Mouse (Mus musculus) limb, embryonic 12.5 days (tissue): ENCODE measurements around the gene Snrnp35. TPM values are rescaled to one million over a fixed set of nuclear protein-coding genes. Genes with fewer than 3 reads are reported as not detected.
A peak's percentile ranks its signal among the peaks of the same experiment; 100 is the strongest.

ENCODE experiments used
- ATAC-seq: fragments of 200-750 bp; cut with Nextera tagmentation; 2 replicates; pipeline ENCODE4 v1.8.0; 2017; ENCODE audit warnings: low read depth, moderate TSS enrichment; ENCODE audit not compliant: insufficient number of reproducible peaks, insufficient read depth, low FRiP score, low TSS enrichment
- H3K27ac ChIP-seq: fragments of 300-500 bp; sonication (generic); 2 replicates; pipeline ENCODE4 v1.5.1; 2016; ENCODE audit warnings: mild to moderate bottlenecking, moderate library complexity
- H3K27me3 ChIP-seq: fragments of 300-500 bp; sonication (generic); 2 replicates; pipeline ENCODE4 v1.6.1; 2016; ENCODE audit warnings: mild to moderate bottlenecking, moderate library complexity
- H3K36me3 ChIP-seq: fragments of 300-500 bp; sonication (generic); 2 replicates; pipeline ENCODE4 v1.6.1; 2016; ENCODE audit warnings: mild to moderate bottlenecking, moderate library complexity
- H3K4me1 ChIP-seq: fragments of 300-500 bp; sonication (generic); replicated peaks from 2 replicates; pipeline ENCODE4 v1.6.1; 2016
- H3K4me2 ChIP-seq: fragments of 300-500 bp; sonication (generic); 2 replicates; pipeline ENCODE4 v1.6.1; 2016; ENCODE audit warnings: mild to moderate bottlenecking, moderate library complexity
- H3K4me3 ChIP-seq: fragments of 300-500 bp; sonication (generic); replicated peaks from 2 replicates; pipeline ENCODE4 v1.5.1; 2016; ENCODE audit warnings: mild to moderate bottlenecking
- H3K9ac ChIP-seq: fragments of 300-500 bp; sonication (generic); replicated peaks from 2 replicates; pipeline ENCODE4 v1.6.1; 2016; ENCODE audit warnings: mild to moderate bottlenecking, moderate library complexity
- H3K9me3 ChIP-seq: fragments of 300-500 bp; sonication (generic); 2 replicates; pipeline ENCODE4 v1.6.1; 2016; ENCODE audit warnings: mild to moderate bottlenecking, moderate library complexity
- WGBS: fragments of 180-500 bp; shearing (Covaris S2); methylation state at CpG from one replicate; pipeline ENCODE4 v1.1.7; 2016; 5-methylcytosine and 5-hydroxymethylcytosine counted together
- polyA plus RNA-seq: library from polyadenylated mRNA; unstranded; fragments of >200 nt; fragmentation: Nextera tagmentation; extraction: Ambion mirVana; gene quantifications from 2 replicates; pipeline ENCODE4 v1.2.1, GENCODE M21; 2016

Snrnp35 gene
- polyA plus RNA-seq, 1 experiment from 2014 or later, result 27.0 TPM

DNA sequence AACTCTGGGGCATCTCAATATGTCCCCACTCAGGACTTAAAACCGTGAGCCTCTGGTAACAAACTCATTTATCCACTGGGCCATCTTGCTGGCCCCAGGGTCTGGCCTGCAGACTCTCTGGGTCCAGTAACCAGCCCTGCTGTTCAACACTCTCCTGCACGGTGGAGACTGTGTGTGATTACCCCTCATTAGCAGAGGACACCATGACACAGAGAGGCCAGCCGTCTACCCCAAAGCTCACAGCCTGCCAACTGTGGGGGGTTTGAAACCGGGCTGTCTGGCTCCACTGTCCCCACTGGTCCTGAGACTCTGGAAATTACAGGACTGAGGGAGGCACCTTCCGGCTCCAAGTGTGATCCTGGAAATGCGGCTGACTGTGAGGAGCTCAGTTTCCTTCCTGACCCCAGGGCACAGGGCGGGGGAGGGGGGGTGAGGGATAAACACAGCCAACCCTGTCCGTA is 46.3 kb downstream of the Snrnp35 start:
- H3K27me3 ChIP-seq, result no peaks in the 10 kb centered on the region
- H3K4me2 ChIP-seq, result peak overlapping the region; percentile 65
- peak overlapping the region; percentile 57 for H3K27ac ChIP-seq
- no peaks in the 10 kb centered on the region for H3K9me3 ChIP-seq
- ATAC-seq, result no peak
- H3K9ac ChIP-seq, result peak overlapping the region; percentile 53
- H3K36me3 ChIP-seq, result peaks cover 23% of the 10 kb centered on the region
- peaks cover 37% of the 10 kb centered on the region for H3K4me1 ChIP-seq
- WGBS, result 12% methylated on average over 8 of the region's 8 CpGs
- H3K4me3 ChIP-seq, result peak overlapping the region; percentile 82

DNA sequence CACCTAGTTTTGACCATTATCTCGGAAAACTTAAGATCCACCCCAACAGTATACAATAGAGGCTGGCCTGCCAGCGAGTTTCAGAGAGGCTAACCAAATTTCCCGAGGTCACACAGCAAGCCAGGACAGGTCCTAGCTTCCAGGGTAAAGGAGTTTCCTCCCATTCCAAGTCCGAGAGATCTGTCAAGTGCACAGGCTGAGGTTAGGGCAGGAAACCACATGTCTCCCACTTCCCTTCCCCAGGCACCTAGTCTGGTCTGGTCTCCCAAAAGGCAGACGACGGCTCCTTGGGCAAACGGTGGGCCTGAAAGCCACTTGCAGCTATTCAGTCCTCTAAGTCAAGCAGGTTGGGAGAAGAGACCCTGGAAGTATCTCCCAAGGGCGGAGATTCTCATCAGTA is 46.8 kb downstream of the Snrnp35 start:
- H3K4me1 ChIP-seq, result peaks cover 37% of the 10 kb centered on the region
- H3K36me3 ChIP-seq, result peaks cover 18% of the 10 kb centered on the region

DNA sequence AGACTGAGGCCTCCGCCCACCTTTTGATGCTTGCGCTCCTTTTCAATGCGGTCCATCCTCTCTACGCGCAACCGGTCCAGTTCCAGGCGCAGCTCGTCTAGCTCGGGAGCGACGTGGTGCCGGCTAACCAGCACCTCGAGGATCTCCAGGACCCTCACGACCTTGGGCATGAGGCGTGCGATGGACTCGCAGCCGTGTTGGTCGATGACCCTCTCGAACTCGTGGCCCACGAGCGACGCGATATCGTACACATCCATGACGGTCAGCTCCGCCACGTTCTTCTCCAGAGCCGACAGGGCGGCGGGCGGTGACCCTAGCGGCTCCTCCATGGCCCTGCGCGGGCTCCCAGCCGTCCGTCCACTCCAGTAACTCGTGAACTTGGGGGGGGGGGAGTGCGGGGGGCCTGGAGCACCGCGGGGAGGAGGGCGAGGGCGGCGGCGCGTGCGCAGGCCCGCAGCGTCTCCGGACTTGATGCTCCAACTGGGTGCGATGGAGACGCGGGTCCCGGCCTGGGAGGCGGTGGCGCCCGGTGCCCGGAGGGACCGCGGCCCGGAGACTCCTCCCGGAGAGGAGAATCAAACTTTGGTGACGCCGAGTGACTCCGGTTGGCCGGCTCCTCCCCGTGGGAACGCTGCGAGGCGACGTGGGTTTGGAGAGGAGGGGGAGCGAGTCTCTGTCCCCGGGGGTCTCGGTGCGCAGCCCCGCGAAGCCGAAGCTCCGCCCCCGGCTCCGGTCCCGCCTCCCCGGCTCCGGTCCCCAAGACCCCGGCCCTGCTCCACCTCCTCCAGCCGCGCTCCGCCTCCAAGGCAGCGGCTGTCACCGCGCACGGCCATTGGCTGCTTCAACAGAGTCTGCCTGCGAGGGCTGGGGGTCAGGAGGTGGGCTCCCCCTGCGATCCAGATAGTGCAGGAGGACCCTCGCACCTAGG is 48.0 kb downstream of the Snrnp35 start, which contains the start of gene Rilpl1:
Rilpl1 (minus strand) TSS at position 737 of the 928 bp plus-strand sequence.
- peak; percentile 85 for ATAC-seq
- Histone ChIP-seq H3K4me3 (peak within 1 kb of the TSS; percentile 82), H3K4me1 (peaks cover 37% of the 10 kb centered on the region), H3K9me3 (no peaks in the 10 kb centered on the region), H3K4me2 (peak within 1 kb of the TSS; percentile 65), H3K27ac (peak within 1 kb of the TSS; percentile 88), H3K36me3 (peaks cover 10% of the 10 kb centered on the region), H3K27me3 (0 out of 2 replicates have a peak, but pooled peaks cover 2% of the 10 kb centered on the region), H3K9ac (peak within 1 kb of the TSS; percentile 84)
- under 1% methylated on average over 94 of the region's 96 CpGs for WGBS

More for the DNA sequence above, 46.8 kb downstream of the Snrnp35 start:
- Histone ChIP-seq H3K27me3 (no peaks in the 10 kb centered on the region), H3K4me2 (peak overlapping the region; percentile 65), H3K9me3 (no peaks in the 10 kb centered on the region), H3K4me3 (peak overlapping the region; percentile 82), H3K27ac (peak overlapping the region; percentile 57; the same call in 1 of the 2 replicates), H3K9ac (peak overlapping the region; percentile 53)
- no peak for ATAC-seq
- WGBS, result 51% methylated on average over 8 of the region's 8 CpGs

DNA sequence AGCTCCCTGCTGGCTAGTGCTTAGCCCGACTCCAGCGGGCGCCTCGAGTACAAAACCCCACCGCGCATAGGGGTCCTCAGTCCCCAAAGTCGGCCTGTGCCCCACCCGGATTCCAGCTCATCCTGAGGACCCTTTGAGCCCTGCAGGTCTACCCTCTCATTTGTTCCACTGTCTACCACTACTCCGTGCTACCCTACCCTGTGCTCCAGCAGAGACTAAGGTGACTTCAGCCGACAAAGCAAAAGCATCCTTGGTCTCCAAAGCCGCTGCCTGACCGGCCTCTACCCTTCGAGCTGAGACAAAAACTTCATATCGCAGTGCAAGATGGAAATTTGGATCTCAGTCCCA is 48.6 kb downstream of the Snrnp35 start:
- Histone ChIP-seq H3K4me1 (peaks cover 38% of the 10 kb centered on the region), H3K27ac (peak overlapping the region; percentile 88), H3K9me3 (no peaks in the 10 kb centered on the region), H3K27me3 (0 out of 2 replicates have a peak, but pooled peaks cover 3% of the 10 kb centered on the region), H3K4me3 (peak overlapping the region; percentile 82), H3K36me3 (peaks cover 3% of the 10 kb centered on the region; the same call in 1 of the 2 replicates), H3K9ac (peak overlapping the region; percentile 84), H3K4me2 (peak overlapping the region; percentile 65)
- 13% methylated on average over 14 of the region's 14 CpGs for WGBS
- ATAC-seq, result peak; percentile 27

DNA sequence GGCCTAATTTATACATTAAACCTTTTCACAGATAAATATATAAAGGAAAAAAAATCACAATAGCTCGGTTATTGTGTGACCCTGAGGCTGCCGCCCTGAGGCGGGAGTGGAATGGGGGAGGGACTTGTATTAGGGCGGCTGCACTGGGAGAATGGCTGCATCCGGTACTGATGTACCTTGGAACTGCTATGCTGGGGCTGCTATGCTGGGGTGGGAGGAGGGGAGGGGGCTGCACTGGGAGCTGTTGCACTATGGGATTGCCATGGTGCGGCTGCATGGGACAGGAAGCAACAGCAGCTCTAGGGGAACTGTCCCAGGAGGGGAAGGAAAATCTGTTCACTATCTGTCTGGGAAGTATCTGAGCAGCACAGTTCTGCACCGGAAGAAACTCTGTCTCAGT is 49.5 kb downstream of the Snrnp35 start:
- Histone ChIP-seq H3K4me2 (no peak overlapping the region), H3K36me3 (no peaks in the 10 kb centered on the region; the same call in 1 of the 2 replicates), H3K9me3 (no peaks in the 10 kb centered on the region), H3K27ac (0 out of 2 replicates have a peak overlapping the region, but pooled peaks have one; percentile 58), H3K9ac (no peak overlapping the region), H3K27me3 (0 out of 2 replicates have a peak, but pooled peaks cover 6% of the 10 kb centered on the region), H3K4me1 (peaks cover 44% of the 10 kb centered on the region), H3K4me3 (no peak overlapping the region)
- WGBS, result 37% methylated on average over 7 of the region's 7 CpGs
- ATAC-seq, result 0 out of 2 replicates have a peak, but pooled peaks have one; percentile 9

DNA sequence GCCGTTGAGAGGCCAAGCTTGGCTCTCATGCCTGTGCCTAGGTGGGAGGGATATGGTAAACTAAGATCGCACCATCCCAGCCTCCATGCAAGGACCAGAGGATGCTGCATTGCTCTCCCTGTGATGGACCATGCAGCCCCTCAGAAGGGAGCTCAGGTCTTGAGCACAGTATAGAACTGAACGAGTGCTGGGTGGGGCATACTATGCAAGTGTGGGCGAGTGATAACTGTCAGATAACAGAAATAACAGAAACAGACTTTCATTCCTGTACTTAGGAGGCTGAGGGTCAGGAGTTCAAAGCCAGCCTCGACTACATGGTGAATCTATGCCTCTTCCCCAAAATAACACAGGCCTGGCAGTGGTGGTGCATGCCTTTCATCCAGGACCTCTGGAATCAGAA is 52.1 kb downstream of the Snrnp35 start:
- H3K4me1 ChIP-seq, result peaks cover 24% of the 10 kb centered on the region
- H3K36me3 ChIP-seq, result no peaks in the 10 kb centered on the region
- WGBS, result 57% methylated on average over 5 of the region's 5 CpGs
- H3K4me2 ChIP-seq, result no peak overlapping the region
- ATAC-seq, result no peak
- no peaks in the 10 kb centered on the region for H3K9me3 ChIP-seq
- H3K27ac ChIP-seq, result no peak overlapping the region
- H3K4me3 ChIP-seq, result no peak overlapping the region
- no peak overlapping the region for H3K9ac ChIP-seq
- 0 out of 2 replicates have a peak, but pooled peaks cover 6% of the 10 kb centered on the region for H3K27me3 ChIP-seq

DNA sequence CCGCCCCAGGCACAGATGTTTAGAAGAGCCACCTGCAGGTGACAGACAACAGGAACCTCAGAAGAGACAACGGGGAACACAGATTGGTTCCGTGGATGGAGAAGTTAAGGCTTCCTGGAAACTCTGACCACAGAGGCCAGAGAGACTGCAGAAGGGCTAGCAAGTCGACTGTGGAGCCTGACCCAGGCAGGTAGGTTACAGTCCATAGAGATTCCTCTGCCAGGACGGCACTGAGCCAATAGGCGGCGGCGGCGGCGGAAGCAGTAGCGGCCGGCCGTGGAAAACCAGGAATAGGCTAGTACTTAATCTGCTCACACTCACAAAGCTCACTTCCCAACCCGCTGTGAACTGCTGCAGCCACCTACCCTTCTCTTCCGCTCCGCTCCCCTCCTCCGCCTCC is 53.8 kb downstream of the Snrnp35 start:
- no peak for ATAC-seq
- H3K4me1 ChIP-seq, result peaks cover 15% of the 10 kb centered on the region
- no peaks in the 10 kb centered on the region for H3K9me3 ChIP-seq
- H3K27ac ChIP-seq, result no peak overlapping the region
- 5% methylated on average over 17 of the region's 17 CpGs for WGBS
- peak overlapping the region; percentile 47 for H3K4me2 ChIP-seq
- no peaks in the 10 kb centered on the region for H3K36me3 ChIP-seq
- H3K4me3 ChIP-seq, result peak overlapping the region; percentile 23; the same call in 1 of the 2 replicates
- H3K27me3 ChIP-seq, result 0 out of 2 replicates have a peak, but pooled peaks cover 6% of the 10 kb centered on the region
- peak overlapping the region; percentile 42 for H3K9ac ChIP-seq

DNA sequence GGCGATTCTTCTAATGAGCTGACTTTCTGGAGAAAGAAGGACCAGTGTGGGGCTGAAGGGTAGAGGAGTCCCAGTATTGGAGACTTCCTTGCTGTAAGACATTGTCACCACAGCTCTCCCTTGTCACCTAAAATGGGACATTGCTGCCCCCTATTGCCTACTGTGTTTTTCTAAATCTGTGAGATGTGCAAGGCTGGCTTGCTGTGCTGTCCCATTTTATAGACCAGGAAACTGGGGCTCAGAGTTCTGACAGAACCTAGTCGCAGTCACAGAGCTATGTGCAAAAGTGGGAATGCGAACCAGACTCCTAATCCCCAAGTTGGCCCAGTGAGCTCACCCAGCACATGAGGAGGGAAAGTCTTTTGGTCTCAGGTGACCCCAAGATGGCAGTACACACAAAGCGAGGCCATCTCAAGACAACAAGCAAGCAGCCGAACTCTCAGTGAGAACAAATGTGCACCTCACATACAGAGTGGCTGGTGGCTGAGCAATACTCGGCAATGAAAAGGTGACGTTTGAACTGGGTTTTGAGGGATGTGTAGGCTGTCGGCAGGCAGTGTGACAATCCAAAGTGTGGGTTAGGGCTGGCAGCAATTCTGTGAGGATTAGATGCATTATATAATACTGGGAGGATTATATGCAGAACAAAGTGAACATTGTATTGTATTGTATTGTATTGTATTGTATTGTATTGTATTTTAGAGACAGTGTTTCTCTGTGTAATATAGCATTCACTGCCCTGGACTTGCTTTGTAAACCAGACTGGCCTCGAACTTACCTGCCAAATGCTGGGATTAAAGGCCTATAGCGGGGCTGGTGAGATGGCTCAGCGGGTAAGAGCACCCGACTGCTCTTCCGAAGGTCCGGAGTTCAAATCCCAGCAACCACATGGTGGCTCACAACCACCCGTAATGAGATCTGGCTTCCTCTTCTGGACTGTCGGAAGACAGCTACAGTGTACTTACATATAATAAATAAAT is 56.2 kb downstream of the Snrnp35 start:
- no peak overlapping the region for H3K4me2 ChIP-seq
- H3K27me3 ChIP-seq, result 0 out of 2 replicates have a peak, but pooled peaks cover 6% of the 10 kb centered on the region
- H3K9me3 ChIP-seq, result no peaks in the 10 kb centered on the region
- no peak overlapping the region for H3K9ac ChIP-seq
- H3K27ac ChIP-seq, result no peak overlapping the region
- WGBS, result 78% methylated on average over 15 of the region's 16 CpGs
- peaks cover 12% of the 10 kb centered on the region for H3K36me3 ChIP-seq
- no peak overlapping the region for H3K4me3 ChIP-seq
- H3K4me1 ChIP-seq, result peaks cover 18% of the 10 kb centered on the region
- no peak for ATAC-seq

DNA sequence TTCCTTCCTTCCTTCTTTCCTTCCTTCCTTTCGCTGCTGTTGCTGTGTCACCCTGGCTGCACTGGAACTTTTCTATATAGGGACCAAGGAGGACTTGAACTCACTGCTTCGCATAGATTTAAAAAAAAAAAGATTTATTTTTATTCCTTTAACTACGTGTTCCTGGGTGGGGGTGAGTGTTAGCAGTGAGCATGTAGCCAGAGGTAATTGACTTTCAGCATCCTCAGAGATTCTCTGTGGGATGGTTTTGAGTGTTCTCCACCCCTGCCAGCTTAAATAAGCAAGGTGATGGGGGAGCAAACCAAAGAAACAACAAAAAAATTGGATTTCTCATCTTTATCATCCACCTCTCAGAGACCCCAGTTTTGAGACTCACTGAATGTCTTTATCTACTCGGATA is 57.0 kb downstream of the Snrnp35 start:
- Histone ChIP-seq H3K4me1 (peaks cover 18% of the 10 kb centered on the region), H3K4me3 (peak overlapping the region; percentile 98), H3K36me3 (peaks cover 20% of the 10 kb centered on the region), H3K4me2 (peak overlapping the region; percentile 45), H3K27ac (peak overlapping the region; percentile 62; the same call in 1 of the 2 replicates), H3K27me3 (0 out of 2 replicates have a peak, but pooled peaks cover 6% of the 10 kb centered on the region), H3K9me3 (no peaks in the 10 kb centered on the region), H3K9ac (no peak overlapping the region)
- 75% methylated on average over 4 of the region's 4 CpGs for WGBS
- ATAC-seq, result no peak

DNA sequence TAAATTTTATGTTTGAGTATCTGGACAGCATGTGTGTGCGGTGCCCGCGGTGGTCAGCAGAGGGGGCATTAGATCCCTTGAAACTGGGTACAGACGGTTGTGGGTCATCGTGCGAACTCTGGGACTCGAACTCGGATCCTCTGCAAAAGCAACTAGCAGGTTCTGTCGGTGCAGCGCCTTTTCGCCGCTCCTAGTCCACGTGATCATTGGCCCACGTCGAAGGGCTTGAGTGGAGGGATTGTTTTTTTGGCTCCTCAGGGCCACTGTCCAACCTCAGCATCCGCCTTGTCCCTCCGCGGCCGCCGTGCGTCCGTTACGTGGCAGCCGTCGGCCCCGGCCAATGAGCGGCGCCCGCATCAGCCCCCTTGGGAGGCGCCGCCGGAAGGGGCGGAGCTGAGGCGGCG is 57.5 kb downstream of the Snrnp35 start, which contains the start of gene Tmed2:
Tmed2 (plus strand) TSS at position 313 of the 404 bp plus-strand sequence.
- H3K27ac ChIP-seq, result peak within 1 kb of the TSS; percentile 89
- H3K9me3 ChIP-seq, result no peaks in the 10 kb centered on the region
- H3K4me2 ChIP-seq, result peak within 1 kb of the TSS; percentile 72
- 1% methylated on average over 35 of the region's 35 CpGs for WGBS
- peak within 1 kb of the TSS; percentile 98 for H3K4me3 ChIP-seq
- H3K27me3 ChIP-seq, result 0 out of 2 replicates have a peak, but pooled peaks cover 6% of the 10 kb centered on the region
- H3K36me3 ChIP-seq, result peaks cover 25% of the 10 kb centered on the region
- peak; percentile 92 for ATAC-seq
- H3K9ac ChIP-seq, result peak within 1 kb of the TSS; percentile 94
- peaks cover 18% of the 10 kb centered on the region for H3K4me1 ChIP-seq
